Mouse (Mus musculus): ENCODE data around the gene BC049715. TPM values are rescaled to one million over a fixed set of nuclear protein-coding genes. Genes with fewer than 3 reads are reported as not detected.
A peak's percentile ranks its signal among the peaks of the same experiment; 100 is the strongest.

The BC049715 gene
- polyA plus RNA-seq, 1 experiment: 168 TPM

GRCm38 (mm10) chr6:136850267-136850666 is 22.8 kb downstream of the BC049715 start:
- Histone ChIP-seq H3K4me3 (ENCODE audit: control insufficient read depth, low read depth, low read length) (no peak overlapping the region), H3K27ac (ENCODE audit: control insufficient read depth, insufficient read depth, low read depth, low read length) (no peak overlapping the region), H3K4me1 (ENCODE audit: control insufficient read depth, insufficient read depth, low read length) (no peaks in the 10 kb centered on the region), H3K36me3 (ENCODE audit: control insufficient read depth, insufficient read depth, low read length) (no peaks in the 10 kb centered on the region), H3K27me3 (ENCODE audit: control insufficient read depth, insufficient read depth, low read length) (no peaks in the 10 kb centered on the region)
- TF ChIP-seq CTCF (IDR thresholded peaks at IDR 0.05; ENCODE audit: control insufficient read depth, insufficient read depth, insufficient replicate concordance, low read depth, low read length) (no peak), POLR2A (IDR thresholded peaks at IDR 0.05; ENCODE audit: control insufficient read depth, low read depth, low read length) (no peak)

GRCm38 (mm10) chr6:136852348-136852747 is 24.9 kb downstream of the BC049715 start:
- no peak for TF ChIP-seq CTCF (IDR thresholded peaks at IDR 0.05; ENCODE audit: control insufficient read depth, insufficient read depth, insufficient replicate concordance, low read depth, low read length)
- TF ChIP-seq POLR2A (IDR thresholded peaks at IDR 0.05; ENCODE audit: control insufficient read depth, low read depth, low read length): no peak
- no peaks in the 10 kb centered on the region for H3K36me3 ChIP-seq (ENCODE audit: control insufficient read depth, insufficient read depth, low read length)
- H3K27ac ChIP-seq (ENCODE audit: control insufficient read depth, insufficient read depth, low read depth, low read length): no peak overlapping the region
- H3K4me1 ChIP-seq (ENCODE audit: control insufficient read depth, insufficient read depth, low read length): no peaks in the 10 kb centered on the region; the same call in 1 of the 2 replicates
- H3K27me3 ChIP-seq (ENCODE audit: control insufficient read depth, insufficient read depth, low read length): no peaks in the 10 kb centered on the region
- H3K4me3 ChIP-seq (ENCODE audit: control insufficient read depth, low read depth, low read length): no peak overlapping the region

GRCm38 (mm10) chr6:136852762-136853161 is 25.3 kb downstream of the BC049715 start:
- no peak for TF ChIP-seq POLR2A (IDR thresholded peaks at IDR 0.05; ENCODE audit: control insufficient read depth, low read depth, low read length)
- TF ChIP-seq CTCF (IDR thresholded peaks at IDR 0.05; ENCODE audit: control insufficient read depth, insufficient read depth, insufficient replicate concordance, low read depth, low read length): no peak
- no peak overlapping the region for H3K27ac ChIP-seq (ENCODE audit: control insufficient read depth, insufficient read depth, low read depth, low read length)

GRCm38 (mm10) chr6:136854361-136854781 is 26.9 kb downstream of the BC049715 start:
- no peak overlapping the region for H3K27ac ChIP-seq (ENCODE audit: control insufficient read depth, insufficient read depth, low read depth, low read length)
- no peaks in the 10 kb centered on the region for H3K36me3 ChIP-seq (ENCODE audit: control insufficient read depth, insufficient read depth, low read length)
- H3K27me3 ChIP-seq (ENCODE audit: control insufficient read depth, insufficient read depth, low read length): no peaks in the 10 kb centered on the region
- no peak overlapping the region for H3K4me3 ChIP-seq (ENCODE audit: control insufficient read depth, low read depth, low read length)
- TF ChIP-seq CTCF (IDR thresholded peaks at IDR 0.05; ENCODE audit: control insufficient read depth, insufficient read depth, insufficient replicate concordance, low read depth, low read length) (no peak), POLR2A (IDR thresholded peaks at IDR 0.05; ENCODE audit: control insufficient read depth, low read depth, low read length) (no peak)
- H3K4me1 ChIP-seq (ENCODE audit: control insufficient read depth, insufficient read depth, low read length): no peaks in the 10 kb centered on the region; the same call in 1 of the 2 replicates

More at GRCm38 (mm10) chr6:136852762-136853161, 25.3 kb downstream of the BC049715 start:
- no peaks in the 10 kb centered on the region for H3K27me3 ChIP-seq (ENCODE audit: control insufficient read depth, insufficient read depth, low read length)
- no peaks in the 10 kb centered on the region for H3K36me3 ChIP-seq (ENCODE audit: control insufficient read depth, insufficient read depth, low read length)
- no peak overlapping the region for H3K4me3 ChIP-seq (ENCODE audit: control insufficient read depth, low read depth, low read length)
- H3K4me1 ChIP-seq (ENCODE audit: control insufficient read depth, insufficient read depth, low read length): no peaks in the 10 kb centered on the region; the same call in 1 of the 2 replicates

GRCm38 (mm10) chr6:136855183-136855582 is 27.8 kb downstream of the BC049715 start:
- H3K4me1 ChIP-seq (ENCODE audit: control insufficient read depth, insufficient read depth, low read length): no peaks in the 10 kb centered on the region; the same call in 1 of the 2 replicates
- no peaks in the 10 kb centered on the region for H3K36me3 ChIP-seq (ENCODE audit: control insufficient read depth, insufficient read depth, low read length)
- H3K27ac ChIP-seq (ENCODE audit: control insufficient read depth, insufficient read depth, low read depth, low read length): no peak overlapping the region
- no peak overlapping the region for H3K4me3 ChIP-seq (ENCODE audit: control insufficient read depth, low read depth, low read length)
- TF ChIP-seq POLR2A (IDR thresholded peaks at IDR 0.05; ENCODE audit: control insufficient read depth, low read depth, low read length) (no peak), CTCF (IDR thresholded peaks at IDR 0.05; ENCODE audit: control insufficient read depth, insufficient read depth, insufficient replicate concordance, low read depth, low read length) (no peak)
- H3K27me3 ChIP-seq (ENCODE audit: control insufficient read depth, insufficient read depth, low read length): no peaks in the 10 kb centered on the region

- H3K27ac ChIP-seq (ENCODE audit: control insufficient read depth, insufficient read depth, low read depth, low read length): peak overlapping the region; percentile 5; the same call in 1 of the 2 replicates
- TF ChIP-seq CTCF (IDR thresholded peaks at IDR 0.05; ENCODE audit: control insufficient read depth, insufficient read depth, insufficient replicate concordance, low read depth, low read length) (no peak), POLR2A (IDR thresholded peaks at IDR 0.05; ENCODE audit: control insufficient read depth, low read depth, low read length) (no peak)
- H3K27me3 ChIP-seq (ENCODE audit: control insufficient read depth, insufficient read depth, low read length): no peaks in the 10 kb centered on the region
- H3K4me3 ChIP-seq (ENCODE audit: control insufficient read depth, low read depth, low read length): peak overlapping the region; percentile 31; the same call in 1 of the 2 replicates
- H3K36me3 ChIP-seq (ENCODE audit: control insufficient read depth, insufficient read depth, low read length): no peaks in the 10 kb centered on the region
- H3K4me1 ChIP-seq (ENCODE audit: control insufficient read depth, insufficient read depth, low read length): no peaks in the 10 kb centered on the region; the same call in 1 of the 2 replicates
Observed at GRCm38 (mm10) chr6:136856071-136856636, 28.7 kb downstream of the BC049715 start.

- Histone ChIP-seq H3K4me1 (ENCODE audit: control insufficient read depth, insufficient read depth, low read length) (no peaks in the 10 kb centered on the region; the same call in 1 of the 2 replicates), H3K27ac (ENCODE audit: control insufficient read depth, insufficient read depth, low read depth, low read length) (peak within 1 kb of the TSS; percentile 70), H3K36me3 (ENCODE audit: control insufficient read depth, insufficient read depth, low read length) (no peaks in the 10 kb centered on the region), H3K4me3 (ENCODE audit: control insufficient read depth, low read depth, low read length) (peak within 1 kb of the TSS; percentile 30), H3K27me3 (ENCODE audit: control insufficient read depth, insufficient read depth, low read length) (no peaks in the 10 kb centered on the region)
- no peak for TF ChIP-seq CTCF (IDR thresholded peaks at IDR 0.05; ENCODE audit: control insufficient read depth, insufficient read depth, insufficient replicate concordance, low read depth, low read length)
- TF ChIP-seq POLR2A (IDR thresholded peaks at IDR 0.05; ENCODE audit: control insufficient read depth, low read depth, low read length): no peak
Observed at GRCm38 (mm10) chr6:136857186-136857872, 29.9 kb downstream of the BC049715 start, which contains the start of gene Art4. Gene Art4 (minus strand): TSS chr6:136857733.

Measured in testis, adult 2 months (tissue).